Mouse (Mus musculus): ENCODE measurements around the gene Chrm3.
"Not testable (repeated sequence)": the region's sequence is repeated elsewhere in the genome, so short reads cannot be mapped to it uniquely, and the experiment has no call there.

Gene Chrm3

GRCm38 (mm10) chr13:9898664-9899369 lies 461.8 kb downstream of the Chrm3 start:
- DNase-seq (ENCODE audit: extremely low read depth, low read depth, low spot score): no peak

- DNase-seq (ENCODE audit: extremely low read depth, low read depth, low spot score): no peak
Measured at GRCm38 (mm10) chr13:9897231-9897630, 463.4 kb downstream of the Chrm3 start.

- DNase-seq (ENCODE audit: extremely low read depth, low read depth, low spot score): no peak
Measured at GRCm38 (mm10) chr13:9895045-9895625, 465.5 kb downstream of the Chrm3 start.

- DNase-seq (ENCODE audit: extremely low read depth, low read depth, low spot score): no peak
Measured at GRCm38 (mm10) chr13:9891088-9891487, 469.6 kb downstream of the Chrm3 start.

- no peak for DNase-seq (ENCODE audit: extremely low read depth, low read depth, low spot score)
Measured at GRCm38 (mm10) chr13:9890460-9890859, 470.2 kb downstream of the Chrm3 start.

- no peak for DNase-seq (ENCODE audit: extremely low read depth, low read depth, low spot score)
Measured at GRCm38 (mm10) chr13:9889954-9890353, 470.7 kb downstream of the Chrm3 start.

- DNase-seq (ENCODE audit: extremely low read depth, low read depth, low spot score): no peak
Measured at GRCm38 (mm10) chr13:9888284-9888683, 472.4 kb downstream of the Chrm3 start.

- no peak for DNase-seq (ENCODE audit: extremely low read depth, low read depth, low spot score)
Measured at GRCm38 (mm10) chr13:9887261-9887660, 473.4 kb downstream of the Chrm3 start.

- DNase-seq (ENCODE audit: extremely low read depth, low read depth, low spot score): no peak
Measured at GRCm38 (mm10) chr13:9886465-9887135, 474.0 kb downstream of the Chrm3 start.

- no peak for DNase-seq (ENCODE audit: extremely low read depth, low read depth, low spot score)
Measured at GRCm38 (mm10) chr13:9882362-9883282, 478.0 kb downstream of the Chrm3 start.

GRCm38 (mm10) chr13:9881930-9882329 lies 478.7 kb downstream of the Chrm3 start:
- no peak for DNase-seq (ENCODE audit: extremely low read depth, low read depth, low spot score)

GRCm38 (mm10) chr13:9880401-9880800 lies 480.2 kb downstream of the Chrm3 start:
- DNase-seq (ENCODE audit: extremely low read depth, low read depth, low spot score): no peak

- DNase-seq (ENCODE audit: extremely low read depth, low read depth, low spot score): no peak
Measured at GRCm38 (mm10) chr13:9878596-9879010, 482.0 kb downstream of the Chrm3 start.

- no peak for DNase-seq (ENCODE audit: extremely low read depth, low read depth, low spot score)
Measured at GRCm38 (mm10) chr13:9873377-9873776, 487.3 kb downstream of the Chrm3 start.

- DNase-seq (ENCODE audit: extremely low read depth, low read depth, low spot score): no peak
Measured at GRCm38 (mm10) chr13:9866161-9866560, 494.5 kb downstream of the Chrm3 start.

GRCm38 (mm10) chr13:9847515-9847914 lies 513.1 kb downstream of the Chrm3 start:
- no peak for DNase-seq (ENCODE audit: extremely low read depth, low read depth, low spot score)

GRCm38 (mm10) chr13:9846543-9847434 lies 513.9 kb downstream of the Chrm3 start:
- DNase-seq (ENCODE audit: extremely low read depth, low read depth, low spot score): no peak

- not testable (repeated sequence) for DNase-seq (ENCODE audit: extremely low read depth, low read depth, low spot score)
Measured at GRCm38 (mm10) chr13:9834146-9834679, 526.4 kb downstream of the Chrm3 start.

- DNase-seq (ENCODE audit: extremely low read depth, low read depth, low spot score): no peak
Measured at GRCm38 (mm10) chr13:9826227-9826626, 534.4 kb downstream of the Chrm3 start.
